Mouse (Mus musculus) forebrain, embryonic 11.5 days (tissue): ENCODE measurements around the gene Iqck. TPM values are rescaled to one million over a fixed set of nuclear protein-coding genes. Genes with fewer than 3 reads are reported as not detected.

Experiments used
- ATAC-seq: fragments of 200-750 bp; cut with Nextera tagmentation; replicated peaks from 2 replicates; pipeline ENCODE4 v1.8.0; 2017; ENCODE audit warnings: moderate TSS enrichment; ENCODE audit not compliant: low FRiP score
- DNase-seq: peaks from one replicate; pipeline ENCODE4 v3.0.0-alpha.2; 2017; ENCODE audit warnings: low spot score
- H3K27ac ChIP-seq: fragments of 300-500 bp; sonication (generic); 2 replicates; pipeline ENCODE4 v1.5.1; 2014; ENCODE audit warnings: low read depth, low read length
- H3K27me3 ChIP-seq: fragments of 300-500 bp; sonication (generic); 2 replicates; pipeline ENCODE4 v1.6.1; 2014; ENCODE audit warnings: mild to moderate bottlenecking, low read length, mixed read lengths; ENCODE audit not compliant: control insufficient read depth, insufficient read depth
- H3K36me3 ChIP-seq: fragments of 300-500 bp; sonication (generic); 2 replicates; pipeline ENCODE4 v1.6.1; 2014; ENCODE audit warnings: mild to moderate bottlenecking, low read length, moderate library complexity, mixed read lengths; ENCODE audit not compliant: control insufficient read depth, insufficient read depth
- H3K4me1 ChIP-seq: fragments of 300-500 bp; sonication (generic); replicated peaks from 2 replicates; pipeline ENCODE4 v1.6.1; 2014; ENCODE audit warnings: low read length, mixed read lengths; ENCODE audit not compliant: control insufficient read depth, insufficient read depth
- H3K4me2 ChIP-seq: fragments of 300-500 bp; sonication (generic); 2 replicates; pipeline ENCODE4 v1.6.1; 2014; ENCODE audit warnings: low read depth, mild to moderate bottlenecking, low read length, moderate library complexity, mixed read lengths; ENCODE audit not compliant: severe bottlenecking
- H3K4me3 ChIP-seq: fragments of 300-500 bp; sonication (generic); 2 replicates; pipeline ENCODE4 v1.5.1; 2014; ENCODE audit warnings: low read depth, low read length
- H3K9ac ChIP-seq: fragments of 300-500 bp; sonication (generic); 2 replicates; pipeline ENCODE4 v1.6.1; 2014; ENCODE audit warnings: low read length
- H3K9me3 ChIP-seq: fragments of 300-500 bp; sonication (generic); 2 replicates; pipeline ENCODE4 v1.6.1; 2016; ENCODE audit warnings: low read length, mixed read lengths; ENCODE audit not compliant: control insufficient read depth
- WGBS: fragments of 180-500 bp; shearing (Covaris S2); extraction: QIAGEN DNeasy Blood & Tissue Kit; methylation state at CpG from one replicate; pipeline ENCODE4 v1.1.7; 2014; 5-methylcytosine and 5-hydroxymethylcytosine counted together
- polyA plus RNA-seq: library from polyadenylated mRNA; unstranded; fragments of >200 nt; fragmentation: Nextera tagmentation; extraction: Ambion mirVana; gene quantifications from 2 replicates; pipeline ENCODE4 v1.2.1, GENCODE M21; 2014

The Iqck gene
- polyA plus RNA-seq, 1 experiment from 2014 or later: 2.8 TPM

DNA sequence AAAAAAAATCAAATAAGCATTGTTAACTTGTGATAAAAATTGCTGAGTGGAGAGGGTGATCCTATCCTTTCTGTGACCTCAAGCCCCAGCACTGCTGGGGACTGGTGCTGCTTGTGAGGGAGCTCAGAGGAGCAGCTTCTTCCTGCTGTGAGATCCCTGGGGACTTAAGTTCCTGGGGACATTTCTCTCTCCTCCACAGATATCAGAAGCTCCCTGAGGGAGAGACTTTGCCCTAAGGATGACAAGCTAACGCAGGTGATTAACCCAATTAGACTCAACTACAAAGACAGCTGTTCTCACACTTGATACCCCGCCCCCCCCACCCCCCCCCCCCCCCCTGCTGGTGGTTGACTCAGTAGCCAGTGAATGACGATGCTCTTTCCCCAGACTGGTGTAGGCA lies 109.2 kb downstream of the Iqck start:
- Histone ChIP-seq H3K9ac (no peak overlapping the region), H3K27ac (no peak overlapping the region), H3K4me3 (no peak overlapping the region), H3K4me2 (no peak overlapping the region), H3K36me3 (no peaks in the 10 kb centered on the region; the same call in 1 of the 2 replicates), H3K9me3 (no peaks in the 10 kb centered on the region), H3K27me3 (no peaks in the 10 kb centered on the region), H3K4me1 (no peaks in the 10 kb centered on the region; the same call in 1 of the 2 replicates)
- WGBS: 0% methylated on average over 3 of the region's 3 CpGs
- DNase-seq: no peak
- ATAC-seq: no peak

DNA sequence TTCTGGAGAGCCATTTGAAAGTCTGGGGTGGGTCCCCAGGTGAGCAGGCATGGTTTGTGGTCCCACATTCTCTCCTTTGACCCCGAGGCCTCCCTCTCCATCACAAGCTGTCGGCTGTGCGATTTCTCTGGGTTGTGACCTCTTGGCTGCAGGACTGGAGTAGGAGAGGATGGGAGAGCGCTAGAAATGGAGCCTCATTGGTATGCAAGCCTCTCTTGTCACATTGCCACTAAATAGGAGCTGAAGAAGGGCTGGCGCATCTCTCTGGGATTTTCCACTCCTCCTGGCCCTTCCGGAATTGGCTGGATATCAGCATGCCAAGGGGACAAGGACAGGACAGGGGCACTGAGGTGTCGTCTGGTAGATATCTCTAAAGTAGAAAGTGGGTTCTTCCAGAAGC lies 109.6 kb downstream of the Iqck start:
- no peak overlapping the region for H3K27ac ChIP-seq
- ATAC-seq (no peak), DNase-seq (no peak)
- no peak overlapping the region for H3K4me3 ChIP-seq
- H3K27me3 ChIP-seq: no peaks in the 10 kb centered on the region
- no peaks in the 10 kb centered on the region for H3K9me3 ChIP-seq
- H3K36me3 ChIP-seq: no peaks in the 10 kb centered on the region; the same call in 1 of the 2 replicates
- H3K9ac ChIP-seq: no peak overlapping the region
- H3K4me2 ChIP-seq: no peak overlapping the region
- 41% methylated on average over 7 of the region's 7 CpGs for WGBS
- H3K4me1 ChIP-seq: no peaks in the 10 kb centered on the region; the same call in 1 of the 2 replicates

DNA sequence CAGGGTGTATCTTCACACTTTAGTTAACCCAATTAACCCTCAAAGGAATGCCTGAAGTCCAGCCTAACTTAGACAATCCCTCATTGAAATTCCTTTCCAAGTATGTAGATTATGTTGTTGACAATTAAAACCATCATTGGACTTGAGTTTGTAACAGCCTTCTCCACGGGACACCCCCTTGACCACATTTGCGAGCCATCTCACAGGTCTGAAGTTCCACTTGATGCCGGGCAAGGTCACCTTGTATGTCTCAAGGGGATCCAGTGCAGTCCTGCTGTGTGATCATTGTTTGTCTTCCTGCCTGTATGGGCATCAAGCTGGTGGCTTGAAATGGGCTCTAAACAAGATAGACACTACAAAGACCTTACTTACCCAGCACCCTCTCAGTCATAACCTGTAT lies 113.3 kb downstream of the Iqck start:
- no peak overlapping the region for H3K9ac ChIP-seq
- no peaks in the 10 kb centered on the region for H3K9me3 ChIP-seq
- no peak overlapping the region for H3K4me2 ChIP-seq
- WGBS: 94% methylated on average over 3 of the region's 3 CpGs
- ATAC-seq: no peak
- H3K36me3 ChIP-seq: peaks cover 2% of the 10 kb centered on the region
- DNase-seq: no peak
- no peaks in the 10 kb centered on the region; the same call in 1 of the 2 replicates for H3K4me1 ChIP-seq
- H3K27me3 ChIP-seq: no peaks in the 10 kb centered on the region
- no peak overlapping the region for H3K27ac ChIP-seq
- H3K4me3 ChIP-seq: no peak overlapping the region

DNA sequence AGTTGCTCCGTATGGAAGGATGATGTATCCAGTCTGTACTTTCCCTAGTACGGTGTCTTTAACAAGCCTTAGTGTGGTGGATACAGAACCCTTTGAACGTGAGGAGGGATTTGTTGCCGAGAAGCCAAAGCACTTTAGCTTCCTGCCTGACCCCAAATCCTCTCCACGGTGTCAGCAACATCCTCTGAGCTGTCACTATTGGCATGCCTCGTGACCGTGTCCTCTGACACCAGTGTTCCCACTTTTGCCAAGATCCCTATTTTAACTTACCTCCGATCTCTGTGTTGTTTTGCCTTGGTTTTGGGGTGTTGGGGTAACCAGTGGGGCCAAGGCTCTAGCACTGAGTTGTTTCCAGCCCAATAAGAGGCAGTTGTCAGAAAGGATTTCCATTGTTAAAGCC lies 115.9 kb downstream of the Iqck start:
- Histone ChIP-seq H3K9ac (no peak overlapping the region), H3K4me2 (no peak overlapping the region), H3K27me3 (no peaks in the 10 kb centered on the region), H3K36me3 (peaks cover 8% of the 10 kb centered on the region), H3K27ac (no peak overlapping the region), H3K9me3 (no peaks in the 10 kb centered on the region), H3K4me3 (no peak overlapping the region), H3K4me1 (peaks cover 3% of the 10 kb centered on the region; the same call in 1 of the 2 replicates)
- DNase-seq (no peak), ATAC-seq (no peak)
- 88% methylated on average over 8 of the region's 8 CpGs for WGBS

DNA sequence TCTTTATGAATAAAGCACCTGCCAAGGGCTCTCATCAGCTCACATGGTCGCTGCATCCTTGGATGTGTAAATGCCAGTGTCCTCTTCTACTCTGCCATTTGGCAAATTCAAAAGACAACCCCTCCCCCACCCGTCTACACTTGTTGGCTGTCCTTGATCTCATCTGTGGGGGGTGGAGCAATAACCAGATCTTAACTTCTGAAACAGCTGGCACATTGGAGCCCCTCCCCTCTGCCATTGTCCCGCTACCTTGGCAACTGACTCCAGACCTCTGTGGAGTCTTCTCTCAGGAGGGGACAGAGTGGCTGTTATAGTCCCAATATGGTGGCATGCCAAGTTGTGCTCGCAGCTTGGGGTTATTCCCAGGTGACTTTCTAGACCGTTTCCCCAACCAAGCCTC lies 116.8 kb downstream of the Iqck start:
- ATAC-seq (peak; percentile 35; the same call in 1 of the 2 replicates), DNase-seq (no peak)
- Histone ChIP-seq H3K27me3 (no peaks in the 10 kb centered on the region), H3K36me3 (peaks cover 8% of the 10 kb centered on the region), H3K9me3 (no peaks in the 10 kb centered on the region), H3K4me3 (no peak overlapping the region), H3K4me1 (peaks cover 10% of the 10 kb centered on the region; the same call in 1 of the 2 replicates), H3K4me2 (no peak overlapping the region), H3K27ac (no peak overlapping the region), H3K9ac (no peak overlapping the region)
- WGBS: 69% methylated on average over 5 of the region's 5 CpGs

DNA sequence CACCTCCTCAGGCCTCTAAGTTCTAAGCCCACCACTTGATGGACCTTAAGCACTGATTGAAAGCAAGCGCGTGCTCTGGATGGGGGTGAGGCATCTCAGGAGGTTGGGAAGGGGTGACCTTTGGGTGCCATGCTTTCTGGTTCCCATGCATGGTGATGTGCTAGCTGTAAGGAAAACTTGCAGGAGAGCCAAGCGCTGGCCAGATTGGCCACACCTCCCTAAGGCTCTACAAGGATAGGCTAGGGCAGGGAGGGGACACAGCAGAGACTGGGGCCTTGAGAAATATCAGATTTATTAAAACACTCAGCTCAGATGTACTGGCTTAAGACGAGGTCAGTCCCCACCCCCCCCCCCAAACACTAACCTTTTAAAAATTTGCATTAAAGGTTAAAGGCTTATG lies 117.8 kb downstream of the Iqck start:
- no peak for ATAC-seq
- Histone ChIP-seq H3K4me3 (no peak overlapping the region), H3K9ac (no peak overlapping the region), H3K9me3 (no peaks in the 10 kb centered on the region), H3K4me1 (peaks cover 10% of the 10 kb centered on the region; the same call in 1 of the 2 replicates), H3K27me3 (no peaks in the 10 kb centered on the region), H3K4me2 (no peak overlapping the region), H3K27ac (no peak overlapping the region), H3K36me3 (peaks cover 8% of the 10 kb centered on the region)
- no peak for DNase-seq
- WGBS: 95% methylated on average over 4 of the region's 4 CpGs

DNA sequence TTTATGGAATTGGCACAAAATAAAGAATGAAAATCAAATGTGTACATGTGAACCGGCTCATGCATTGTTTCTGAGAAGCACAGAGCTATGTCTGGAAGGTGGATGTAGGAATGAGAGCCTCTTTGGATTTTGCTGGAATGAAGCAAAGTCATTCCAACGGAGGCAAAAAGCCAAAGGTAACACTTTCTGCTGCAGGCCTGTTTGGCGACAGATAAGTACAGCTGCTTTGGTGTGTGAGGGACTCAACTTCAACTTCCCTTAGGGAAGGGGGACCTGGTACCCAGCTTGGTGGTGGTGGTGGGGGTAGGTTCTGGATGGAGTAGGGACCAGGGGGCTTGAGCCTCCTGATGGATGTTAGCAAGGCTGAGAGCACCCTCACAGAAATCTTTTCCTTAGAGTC lies 120.3 kb downstream of the Iqck start:
- Histone ChIP-seq H3K4me2 (no peak overlapping the region), H3K27me3 (no peaks in the 10 kb centered on the region), H3K27ac (no peak overlapping the region), H3K9me3 (no peaks in the 10 kb centered on the region), H3K4me1 (peaks cover 10% of the 10 kb centered on the region; the same call in 1 of the 2 replicates), H3K9ac (no peak overlapping the region), H3K36me3 (peaks cover 10% of the 10 kb centered on the region), H3K4me3 (no peak overlapping the region)
- ATAC-seq (no peak), DNase-seq (no peak)
- 82% methylated on average over 3 of the region's 3 CpGs for WGBS

DNA sequence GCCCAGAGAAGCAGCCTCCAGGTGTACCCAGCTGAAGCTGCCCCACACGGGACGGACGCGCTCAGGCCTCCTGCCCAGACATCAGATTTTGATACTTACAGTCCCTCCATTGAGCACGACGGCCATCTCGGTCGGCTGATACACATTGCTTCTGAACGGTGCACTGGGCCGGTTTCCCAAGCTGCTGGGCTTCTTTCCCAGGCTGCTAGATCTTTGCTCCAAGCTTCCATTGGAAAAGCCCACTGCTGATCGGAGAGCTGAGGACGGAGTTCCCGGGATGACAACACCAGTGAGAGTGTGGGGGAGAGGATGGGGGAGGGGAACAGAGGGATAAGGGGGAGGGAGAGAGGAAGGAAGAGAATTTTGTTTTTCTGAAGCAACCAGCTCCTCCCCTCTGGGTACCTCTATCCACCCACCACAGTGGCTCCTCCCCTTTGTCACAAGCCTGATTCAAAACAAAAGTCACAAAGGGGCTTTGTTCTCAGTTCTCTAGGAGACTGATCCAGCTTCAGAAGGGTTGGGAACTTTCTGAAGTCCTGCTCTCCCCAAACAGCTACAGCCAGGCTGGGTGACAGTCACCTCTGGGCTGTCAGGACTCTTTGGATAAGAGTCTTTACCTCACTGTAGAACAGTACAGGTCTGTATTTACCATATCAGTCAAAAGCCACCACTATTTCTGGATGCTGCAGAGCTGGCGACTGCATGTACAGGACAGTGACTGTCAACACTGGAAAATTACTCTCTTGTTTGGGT lies 121.0 kb downstream of the Iqck start:
- Histone ChIP-seq H3K9me3 (no peaks in the 10 kb centered on the region), H3K9ac (no peak overlapping the region), H3K4me3 (no peak overlapping the region), H3K27ac (no peak overlapping the region; the same call in 1 of the 2 replicates), H3K36me3 (peaks cover 10% of the 10 kb centered on the region), H3K27me3 (no peaks in the 10 kb centered on the region), H3K4me2 (0 out of 2 replicates have a peak overlapping the region, but pooled peaks have one; percentile 15), H3K4me1 (peaks cover 11% of the 10 kb centered on the region; the same call in 1 of the 2 replicates)
- DNase-seq (no peak), ATAC-seq (peak; percentile 70)
- 30% methylated on average over 14 of the region's 14 CpGs for WGBS

DNA sequence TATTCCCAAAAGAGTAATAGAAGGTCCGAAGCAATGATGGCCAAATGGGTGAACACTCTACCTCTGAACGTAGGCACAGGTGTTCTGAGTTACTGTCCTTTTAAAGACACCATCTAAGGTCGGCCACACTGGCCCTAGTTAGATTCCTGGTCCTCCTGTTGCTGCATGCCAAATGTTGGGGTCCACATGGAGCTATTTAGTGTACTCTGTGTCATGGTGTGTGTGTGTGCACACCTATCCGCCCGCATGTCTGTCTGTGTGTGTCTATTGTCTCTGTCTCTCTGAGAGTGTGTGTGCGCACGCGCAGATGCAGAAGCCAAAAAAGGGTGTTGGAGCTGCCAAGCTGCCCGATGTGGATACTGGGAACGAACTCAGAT lies 121.6 kb downstream of the Iqck start:
- 78% methylated on average over 10 of the region's 10 CpGs for WGBS
- Histone ChIP-seq H3K4me2 (no peak overlapping the region), H3K4me1 (peaks cover 11% of the 10 kb centered on the region; the same call in 1 of the 2 replicates)

More for the DNA sequence above, 121.6 kb downstream of the Iqck start:
- H3K9ac ChIP-seq: no peak overlapping the region
- no peaks in the 10 kb centered on the region for H3K9me3 ChIP-seq
- no peak overlapping the region; the same call in 1 of the 2 replicates for H3K27ac ChIP-seq
- ATAC-seq (no peak), DNase-seq (no peak)
- H3K36me3 ChIP-seq: peaks cover 10% of the 10 kb centered on the region
- H3K27me3 ChIP-seq: no peaks in the 10 kb centered on the region
- no peak overlapping the region for H3K4me3 ChIP-seq
